26 mouse cellular contexts compared by ENCODE assay signal in the genomic region with DNA sequence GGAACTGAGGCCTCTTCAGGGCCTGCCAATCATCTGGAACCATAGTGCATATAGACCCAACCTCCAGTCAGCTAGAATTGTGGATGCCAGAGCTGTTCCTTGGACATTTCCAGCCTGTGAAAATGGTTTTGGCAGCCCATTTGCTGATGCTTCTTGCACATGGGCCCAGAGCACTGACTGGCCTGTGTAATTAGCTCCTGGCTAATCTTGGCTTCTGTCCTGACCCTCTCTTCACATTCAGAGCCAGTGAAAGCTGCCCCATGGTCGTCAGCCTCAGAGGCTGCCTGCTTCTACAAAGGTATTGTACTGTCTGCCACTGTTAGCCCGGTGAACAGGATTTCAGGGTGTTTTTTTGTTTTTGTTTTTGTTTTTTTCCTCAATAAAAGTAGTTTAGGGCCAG. TPM values are rescaled to one million over a fixed set of nuclear protein-coding genes. Genes with fewer than 3 reads are reported as not detected.
DNase-seq lines count a peak whose midpoint lies in the region; ATAC-seq and TF ChIP-seq lines count a peak whose summit lies in the region.
"Had no signal": no experiment of that assay in that cellular context is flagged by ENCODE, and none has a peak within 500 bp of the region (broad histone marks: within the 10 kb centered on the region; RNA-seq: fewer than 3 reads in every experiment).

No protein-coding gene starts in this region.

- no peak overlapping the region for H3K4me2 ChIP-seq in hindbrain, embryonic 16.5 days (ENCODE audit: low read length)
- H3K4me2 ChIP-seq in hindbrain, embryonic 13.5 days = no peak overlapping the region
- H3K4me2 ChIP-seq in midbrain, postnatal 0 days (ENCODE audit: low read depth, low read length, poor library complexity, severe bottlenecking) = no peak overlapping the region
- no peak overlapping the region for H3K4me2 ChIP-seq in midbrain, embryonic 11.5 days
- no peak overlapping the region for H3K4me2 ChIP-seq in intestine, embryonic 15.5 days (replicated peaks)
- H3K4me2 ChIP-seq: embryonic facial prominence, embryonic 13.5 days; forebrain, embryonic 12.5 days; limb, embryonic 13.5 days; lung, embryonic 14.5 days had no signal

- H3K27me3 ChIP-seq in hindbrain, embryonic 16.5 days (replicated peaks; ENCODE audit: control insufficient read depth, insufficient read depth, low read length) = no peaks in the 10 kb centered on the region
- no peaks in the 10 kb centered on the region for H3K27me3 ChIP-seq in hindbrain, embryonic 13.5 days
- H3K27me3 ChIP-seq in midbrain, postnatal 0 days (ENCODE audit: insufficient read depth, low read length) = no peaks in the 10 kb centered on the region
- no peaks in the 10 kb centered on the region for H3K27me3 ChIP-seq in midbrain, embryonic 11.5 days (ENCODE audit: control insufficient read depth, insufficient read depth, low read length)
- no peaks in the 10 kb centered on the region for H3K27me3 ChIP-seq in intestine, embryonic 15.5 days (replicated peaks)
- H3K27me3 ChIP-seq: embryonic facial prominence, embryonic 13.5 days; forebrain, embryonic 12.5 days; limb, embryonic 13.5 days; liver, embryonic 13.5 days had no signal

- no peaks in the 10 kb centered on the region; the same call in 1 of the 2 replicates for H3K4me1 ChIP-seq in hindbrain, embryonic 16.5 days (ENCODE audit: control insufficient read depth, insufficient read depth, low read depth, low read length)
- H3K4me1 ChIP-seq in hindbrain, embryonic 13.5 days (replicated peaks) = peaks cover 12% of the 10 kb centered on the region
- no peaks in the 10 kb centered on the region for H3K4me1 ChIP-seq in midbrain, postnatal 0 days (ENCODE audit: insufficient read depth, low read length)
- no peaks in the 10 kb centered on the region for H3K4me1 ChIP-seq in midbrain, embryonic 11.5 days (ENCODE audit: control insufficient read depth, insufficient read depth, low read length)
- peaks cover 29% of the 10 kb centered on the region for H3K4me1 ChIP-seq in intestine, embryonic 15.5 days (replicated peaks)
- H3K4me1 ChIP-seq: forebrain, embryonic 12.5 days; limb, embryonic 13.5 days had no signal

- WGBS in hindbrain, embryonic 16.5 days = 57% methylated on average over 2 of the region's 2 CpGs
- 72% methylated on average over 2 of the region's 2 CpGs for WGBS in hindbrain, embryonic 13.5 days
- WGBS in midbrain, postnatal 0 days = 51% methylated on average over 2 of the region's 2 CpGs
- 67% methylated on average over 2 of the region's 2 CpGs for WGBS in midbrain, embryonic 11.5 days
- WGBS in intestine, embryonic 15.5 days = 77% methylated on average over 2 of the region's 2 CpGs

- peak; percentile 60 for DNase-seq in midbrain, postnatal 0 days (ENCODE audit: low spot score)
- no peak for DNase-seq in midbrain, embryonic 11.5 days (ENCODE audit: low spot score, missing footprints)
- no peak for DNase-seq in testis, postnatal 10 days (ENCODE audit: low spot score)
- DNase-seq: adrenal gland, adult 8-10 months; cerebellum, adult 9-10 months; embryo, embryonic 11 days; gastrocnemius, adult 2 months; kidney, adult 9 months; kidney, postnatal 14 days; layer of hippocampus, postnatal 36 days; liver, embryonic 13.5 days; lung, embryonic 14.5 days; lung, postnatal 4 days; right cerebral cortex, postnatal 14 days; spleen, adult 18-20 months; thymus, postnatal 25 days had no signal

- H3K36me3 ChIP-seq in hindbrain, embryonic 16.5 days (ENCODE audit: control insufficient read depth, insufficient read depth, low read length) = peaks cover 2% of the 10 kb centered on the region; the same call in 1 of the 2 replicates
- peaks cover 6% of the 10 kb centered on the region for H3K36me3 ChIP-seq in hindbrain, embryonic 13.5 days
- H3K36me3 ChIP-seq in midbrain, postnatal 0 days (ENCODE audit: insufficient read depth, low read length) = peaks cover 5% of the 10 kb centered on the region; the same call in 1 of the 2 replicates
- no peaks in the 10 kb centered on the region for H3K36me3 ChIP-seq in midbrain, embryonic 11.5 days (ENCODE audit: control insufficient read depth, insufficient read depth, low read length)
- H3K36me3 ChIP-seq in intestine, embryonic 15.5 days = no peaks in the 10 kb centered on the region
- H3K36me3 ChIP-seq: forebrain, embryonic 12.5 days had no signal

- ATAC-seq in hindbrain, embryonic 16.5 days = peak; percentile 72
- ATAC-seq in hindbrain, embryonic 13.5 days (ENCODE audit: low FRiP score) = no peak
- no peak for ATAC-seq in midbrain, postnatal 0 days (ENCODE audit: low FRiP score)
- no peak for ATAC-seq in midbrain, embryonic 11.5 days (ENCODE audit: low FRiP score)
- ATAC-seq in intestine, embryonic 15.5 days = no peak
- no peak for ATAC-seq in monocyte, adult 5-6 weeks (replicated peaks; ENCODE audit: insufficient number of reproducible peaks, low FRiP score, low TSS enrichment, poor library complexity, severe bottlenecking)
- ATAC-seq: activated CD4-positive, CD25-positive, alpha-beta regulatory T cell, adult 4 months had no signal

- TF ChIP-seq CTCF in midbrain, postnatal 0 days (IDR thresholded peaks at IDR 0.05) = no peak

- H3K9me3 ChIP-seq in hindbrain, embryonic 16.5 days (ENCODE audit: control insufficient read depth, low read length) = no peaks in the 10 kb centered on the region
- no peaks in the 10 kb centered on the region for H3K9me3 ChIP-seq in hindbrain, embryonic 13.5 days
- no peaks in the 10 kb centered on the region for H3K9me3 ChIP-seq in midbrain, postnatal 0 days (ENCODE audit: low read length)
- no peaks in the 10 kb centered on the region for H3K9me3 ChIP-seq in midbrain, embryonic 11.5 days (ENCODE audit: control insufficient read depth, low read length)
- no peaks in the 10 kb centered on the region for H3K9me3 ChIP-seq in intestine, embryonic 15.5 days
- H3K9me3 ChIP-seq: embryonic facial prominence, embryonic 13.5 days; forebrain, embryonic 12.5 days; limb, embryonic 13.5 days; liver, embryonic 13.5 days had no signal

- no peak overlapping the region for H3K4me3 ChIP-seq in hindbrain, embryonic 16.5 days (ENCODE audit: low read length)
- H3K4me3 ChIP-seq in hindbrain, embryonic 13.5 days = no peak overlapping the region
- no peak overlapping the region for H3K4me3 ChIP-seq in midbrain, postnatal 0 days (ENCODE audit: low read depth, low read length)
- no peak overlapping the region for H3K4me3 ChIP-seq in midbrain, embryonic 11.5 days (ENCODE audit: low read depth, low read length)
- no peak overlapping the region for H3K4me3 ChIP-seq in intestine, embryonic 15.5 days (replicated peaks)
- H3K4me3 ChIP-seq: embryonic facial prominence, embryonic 13.5 days; erythroblast, embryonic 14.5 days; forebrain, embryonic 12.5 days; gastrocnemius, adult 2 months; layer of hippocampus, adult 2 months; limb, embryonic 13.5 days; liver, embryonic 13.5 days had no signal

- H3K9ac ChIP-seq in hindbrain, embryonic 16.5 days (ENCODE audit: low read depth, low read length) = no peak overlapping the region
- H3K9ac ChIP-seq in hindbrain, embryonic 13.5 days = no peak overlapping the region
- H3K9ac ChIP-seq in midbrain, postnatal 0 days (replicated peaks; ENCODE audit: low read length, poor library complexity, severe bottlenecking) = no peak overlapping the region
- no peak overlapping the region for H3K9ac ChIP-seq in midbrain, embryonic 11.5 days (ENCODE audit: low read length)
- H3K9ac ChIP-seq in intestine, embryonic 15.5 days = no peak overlapping the region
- H3K9ac ChIP-seq: embryonic facial prominence, embryonic 13.5 days; forebrain, embryonic 12.5 days; limb, embryonic 13.5 days; liver, embryonic 13.5 days; lung, embryonic 14.5 days had no signal

- H3K27ac ChIP-seq in hindbrain, embryonic 16.5 days (ENCODE audit: low read depth, low read length) = no peak overlapping the region; the same call in 1 of the 2 replicates
- H3K27ac ChIP-seq in hindbrain, embryonic 13.5 days = no peak overlapping the region
- H3K27ac ChIP-seq in midbrain, postnatal 0 days (ENCODE audit: low read depth, low read length) = no peak overlapping the region
- H3K27ac ChIP-seq in midbrain, embryonic 11.5 days (ENCODE audit: low read depth, low read length) = no peak overlapping the region
- H3K27ac ChIP-seq in intestine, embryonic 15.5 days = peak overlapping the region; percentile 70; the same call in 1 of the 2 replicates
- H3K27ac ChIP-seq: embryonic facial prominence, embryonic 13.5 days; forebrain, embryonic 12.5 days; gastrocnemius, adult 2 months; layer of hippocampus, adult 2 months; limb, embryonic 13.5 days; liver, embryonic 13.5 days had no signal

RNA-seq across cellular contexts. Expression of gene Arfgef2, which starts 17.5 kb away (rescaled TPM):
- polyA plus RNA-seq in hindbrain, embryonic 16.5 days (2015; fragmentation: Nextera tagmentation; extraction: Ambion mirVana) = 4.2 and 5.3 TPM in 2 replicates
- polyA plus RNA-seq in hindbrain, embryonic 13.5 days (2015; fragmentation: Nextera tagmentation; extraction: Ambion mirVana) = 3.7 and 4.0 TPM in 2 replicates
- 26.3 and 27.8 TPM in 2 replicates for total RNA-seq in midbrain, postnatal 0 days (2014; rRNA removed)
- polyA plus RNA-seq in midbrain, postnatal 0 days (2015; fragmentation: Nextera tagmentation; extraction: Ambion mirVana) = 3.1 and 3.4 TPM in 2 replicates
- 4.4 and 4.6 TPM in 2 replicates for polyA plus RNA-seq in midbrain, embryonic 11.5 days (2014; fragmentation: Nextera tagmentation; extraction: Ambion mirVana)
- 6.7 and 6.9 TPM in 2 replicates for polyA plus RNA-seq in intestine, embryonic 15.5 days (2015; fragmentation: Nextera tagmentation; extraction: Ambion mirVana)
- 17.1 to 25.1 TPM (median 24.6 TPM) in 3 replicates for total RNA-seq in monocyte, adult 5-6 weeks (2017)

RNA-seq across cellular contexts. Expression of gene Trp53rkb, which starts 30.6 kb away (rescaled TPM):
- 7.3 and 7.8 TPM in 2 replicates for polyA plus RNA-seq in hindbrain, embryonic 16.5 days (2015; fragmentation: Nextera tagmentation; extraction: Ambion mirVana)
- polyA plus RNA-seq in hindbrain, embryonic 13.5 days (2015; fragmentation: Nextera tagmentation; extraction: Ambion mirVana) = 8.2 and 10.8 TPM in 2 replicates
- total RNA-seq in midbrain, postnatal 0 days (2014; rRNA removed) = 16.8 and 17.2 TPM in 2 replicates
- polyA plus RNA-seq in midbrain, postnatal 0 days (2015; fragmentation: Nextera tagmentation; extraction: Ambion mirVana) = 7.5 and 8.5 TPM in 2 replicates
- 8.7 and 10.8 TPM in 2 replicates for polyA plus RNA-seq in midbrain, embryonic 11.5 days (2014; fragmentation: Nextera tagmentation; extraction: Ambion mirVana)
- 6.4 and 6.7 TPM in 2 replicates for polyA plus RNA-seq in intestine, embryonic 15.5 days (2015; fragmentation: Nextera tagmentation; extraction: Ambion mirVana)
- total RNA-seq in monocyte, adult 5-6 weeks (2017) = 1.6 to 13.4 TPM (median 3.3 TPM) in 3 replicates
